Mouse (Mus musculus) cerebellum, adult 18-20 months (tissue): ENCODE results near the gene Ppil6.

ENCODE experiments used
- DNase-seq, 2 experiments: peaks; one replicate each; pipeline ENCODE4 v3.0.0; 2021

The Ppil6 gene

DNA sequence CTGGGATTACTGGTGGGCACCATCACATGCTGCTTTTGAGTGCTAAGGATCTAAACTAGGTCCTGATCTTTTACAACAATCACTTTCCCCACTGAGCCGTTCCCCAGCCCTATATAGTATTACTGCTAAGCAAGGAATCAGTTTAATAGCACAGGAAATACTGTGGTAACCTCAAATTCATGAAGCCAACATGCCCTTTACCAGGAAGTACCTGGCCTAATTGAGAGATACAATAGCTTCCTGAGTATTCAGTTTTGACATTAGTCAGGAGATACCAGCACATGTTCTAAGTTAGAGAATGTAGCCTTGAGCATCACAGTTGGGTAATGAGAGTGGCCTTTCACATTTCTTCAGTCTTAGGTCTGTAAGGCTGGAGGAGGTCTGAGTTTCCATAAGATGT, 46.5 kb downstream of the Ppil6 start:
- no peak for DNase-seq

DNA sequence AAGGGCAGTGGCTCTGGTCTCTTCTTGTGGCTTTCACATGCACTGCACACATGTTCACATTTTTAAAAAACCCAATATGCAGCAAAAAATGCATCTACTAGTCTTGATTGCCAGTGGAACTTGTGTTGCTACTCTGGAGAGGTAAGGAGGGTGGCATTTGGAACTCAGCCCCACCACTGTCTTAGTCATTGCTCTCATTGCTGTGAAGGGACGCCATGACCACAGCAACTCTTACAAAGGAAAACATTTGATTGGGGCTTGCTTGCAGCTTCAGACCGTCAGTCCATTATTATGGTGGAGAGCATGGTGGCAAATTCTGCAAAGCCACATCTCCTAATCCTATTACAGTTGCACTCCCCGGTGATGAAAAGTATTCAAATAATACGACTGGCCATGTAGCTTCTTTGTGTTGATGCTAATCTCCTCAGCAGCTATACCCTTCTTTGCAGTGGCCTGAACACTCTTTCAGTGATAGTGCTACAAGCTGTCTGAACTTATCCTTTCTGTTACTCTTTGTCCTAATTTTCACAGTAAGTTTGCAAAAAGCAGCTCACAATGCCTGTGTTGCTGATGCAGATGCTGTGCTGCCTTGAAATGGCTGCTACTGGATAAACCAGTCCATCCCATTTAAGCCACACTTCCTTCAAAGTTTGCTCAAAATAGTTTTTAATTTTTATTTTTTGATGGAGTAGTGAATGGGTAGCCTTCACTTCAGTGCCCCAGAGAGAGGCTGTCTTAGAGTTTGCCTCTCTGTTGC, 47.2 kb downstream of the Ppil6 start:
- no peak for DNase-seq

DNA sequence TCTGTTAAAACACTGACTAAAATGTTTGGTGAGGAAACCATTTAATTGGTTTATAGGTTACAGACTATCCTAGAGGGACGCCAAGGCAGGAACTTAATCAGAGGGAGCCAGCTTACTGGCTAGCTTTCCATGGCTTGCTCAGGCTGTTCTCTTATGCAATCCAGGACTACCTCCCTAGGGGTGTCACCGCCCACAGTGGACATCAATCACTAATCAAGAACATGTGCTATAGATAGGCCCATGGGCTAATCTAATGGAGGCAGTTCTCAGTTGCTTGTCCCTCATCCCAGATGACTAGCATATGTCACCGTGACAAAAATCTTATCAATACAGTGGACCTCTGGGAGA, 47.7 kb downstream of the Ppil6 start:
- DNase-seq, result no peak

DNA sequence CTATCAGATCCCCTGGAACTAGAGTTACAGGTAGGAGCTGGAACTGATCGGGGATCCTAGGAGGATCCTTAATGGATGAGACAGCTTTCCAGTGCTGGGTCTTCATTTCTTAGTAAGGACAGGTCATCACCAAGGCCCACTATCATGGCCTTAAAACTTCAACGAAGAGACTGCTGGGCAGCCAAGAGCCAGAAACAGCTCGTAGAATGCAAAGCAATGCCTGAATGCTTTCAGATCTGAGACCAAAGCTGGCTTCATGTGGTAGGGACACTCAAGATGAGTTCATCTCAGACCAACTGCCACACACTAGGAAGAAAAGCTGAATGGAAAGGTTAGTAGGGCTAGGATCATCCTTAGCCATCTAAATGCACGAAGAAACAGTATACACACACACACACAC, 48.7 kb downstream of the Ppil6 start:
- DNase-seq, result no peak

DNA sequence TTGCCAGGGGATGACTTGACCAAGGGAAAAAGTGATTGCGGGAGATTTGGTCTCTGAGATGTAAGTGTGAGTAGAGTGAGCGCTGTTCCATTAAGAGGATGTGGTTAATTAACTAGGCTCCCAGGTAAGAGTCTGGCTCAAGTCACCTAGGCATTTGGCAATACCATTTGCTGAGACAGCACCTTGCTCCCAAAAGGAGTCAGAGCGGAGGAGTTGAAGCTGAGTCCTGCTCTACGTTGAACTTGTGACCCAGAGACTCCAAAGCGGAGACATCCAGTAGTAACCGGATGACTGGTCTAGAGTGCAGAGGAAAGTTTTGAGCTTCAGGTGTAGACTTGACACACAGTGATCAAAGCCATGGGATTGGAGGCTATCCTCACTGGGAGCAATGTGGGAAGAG, 51.8 kb downstream of the Ppil6 start:
- DNase-seq, result no peak

DNA sequence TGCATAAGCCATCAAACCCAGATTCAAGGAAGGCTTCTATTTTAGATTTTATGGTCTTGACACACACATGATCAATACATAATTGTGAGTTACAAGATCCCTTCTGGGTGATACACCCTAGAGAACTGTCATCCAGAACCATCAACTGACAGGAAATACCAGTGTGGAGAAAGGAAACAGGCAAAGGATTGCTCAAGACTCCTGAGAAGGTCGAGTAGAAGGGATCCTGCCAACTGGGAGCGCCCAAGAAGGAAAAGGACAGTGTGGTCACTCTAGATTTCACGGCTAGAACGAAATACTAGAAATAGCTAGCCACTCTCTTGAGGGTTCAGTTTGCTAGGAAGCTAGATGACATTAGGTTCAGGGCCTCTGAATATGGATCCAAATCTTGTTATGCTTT, 53.2 kb downstream of the Ppil6 start:
- no peak for DNase-seq

DNA sequence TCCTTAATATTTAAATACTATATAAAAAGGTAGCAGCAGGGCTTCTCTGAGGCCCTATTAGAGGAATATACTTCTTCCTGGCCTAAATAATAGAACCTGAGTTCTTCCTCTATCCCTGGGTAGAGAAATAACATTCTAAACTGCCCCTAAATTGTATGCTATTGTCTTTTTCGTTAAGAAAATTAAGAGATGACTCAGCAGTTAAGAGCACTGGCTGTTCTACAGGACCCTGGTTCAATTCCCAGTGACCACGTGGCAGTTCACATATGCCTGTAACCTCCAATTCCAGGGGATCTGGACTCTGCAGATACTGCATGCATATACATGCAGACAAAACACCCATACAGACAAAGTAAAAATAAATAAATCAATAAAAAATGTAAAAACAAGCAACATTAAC, 53.6 kb downstream of the Ppil6 start:
- DNase-seq, result no peak

DNA sequence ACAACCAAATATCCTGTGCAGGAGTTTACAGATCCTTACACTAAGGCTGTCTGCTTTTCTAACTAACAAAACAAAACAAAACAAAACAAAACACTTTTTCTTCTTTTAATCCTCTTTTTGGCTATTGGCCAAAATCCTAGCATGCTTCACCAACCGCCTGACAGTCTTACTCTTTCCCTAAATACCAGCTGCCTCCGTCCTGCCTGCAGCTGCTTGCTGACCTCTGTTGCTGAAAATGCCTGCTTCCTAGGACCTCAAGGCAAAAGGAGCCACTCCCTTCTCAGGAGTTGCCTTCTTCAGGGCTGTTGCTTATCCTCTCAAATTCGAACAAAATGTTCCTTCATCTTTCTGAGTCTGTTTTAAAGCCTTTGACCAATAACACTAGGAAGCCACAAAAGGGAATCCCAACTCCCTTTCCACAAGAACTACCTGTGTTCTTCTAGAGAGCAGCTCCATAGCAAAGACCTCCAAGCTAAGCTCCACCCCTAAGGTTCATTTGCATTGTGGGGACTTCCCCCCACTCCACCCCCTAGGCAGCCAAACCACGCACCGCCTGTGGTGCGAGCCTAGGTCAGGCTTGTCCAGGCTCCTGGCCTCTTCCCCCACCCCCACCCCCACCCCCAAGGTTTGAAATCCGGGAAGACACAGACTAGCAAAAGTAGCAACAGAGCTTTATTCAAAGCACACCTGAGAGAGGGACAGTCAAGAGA, 54.4 kb downstream of the Ppil6 start:
- DNase-seq, result no peak

DNA sequence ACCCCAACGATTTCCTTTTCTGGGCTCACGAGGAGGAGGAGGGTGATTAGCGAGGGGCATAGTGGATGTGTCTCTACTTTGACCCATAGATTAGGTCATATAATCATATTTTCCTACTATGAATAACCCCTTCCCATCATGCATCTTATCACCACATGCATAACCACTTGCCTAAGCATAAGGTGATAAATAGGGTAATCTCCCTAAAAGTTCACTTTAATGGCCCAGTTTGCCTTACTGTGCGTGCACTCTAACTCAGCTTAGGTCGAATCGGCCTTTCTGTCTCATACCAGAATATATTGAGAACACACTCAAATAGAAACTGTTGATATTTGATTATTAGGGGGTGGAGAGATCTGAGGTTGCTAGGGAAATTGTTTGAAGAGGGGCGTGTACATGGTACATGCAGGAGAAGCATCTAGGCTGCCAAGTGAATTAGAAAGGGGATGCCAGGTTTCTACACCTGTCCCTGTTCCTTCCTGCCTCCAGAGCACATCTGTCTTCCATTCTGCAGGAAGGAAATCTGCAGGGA, 55.1 kb downstream of the Ppil6 start:
- no peak for DNase-seq

DNA sequence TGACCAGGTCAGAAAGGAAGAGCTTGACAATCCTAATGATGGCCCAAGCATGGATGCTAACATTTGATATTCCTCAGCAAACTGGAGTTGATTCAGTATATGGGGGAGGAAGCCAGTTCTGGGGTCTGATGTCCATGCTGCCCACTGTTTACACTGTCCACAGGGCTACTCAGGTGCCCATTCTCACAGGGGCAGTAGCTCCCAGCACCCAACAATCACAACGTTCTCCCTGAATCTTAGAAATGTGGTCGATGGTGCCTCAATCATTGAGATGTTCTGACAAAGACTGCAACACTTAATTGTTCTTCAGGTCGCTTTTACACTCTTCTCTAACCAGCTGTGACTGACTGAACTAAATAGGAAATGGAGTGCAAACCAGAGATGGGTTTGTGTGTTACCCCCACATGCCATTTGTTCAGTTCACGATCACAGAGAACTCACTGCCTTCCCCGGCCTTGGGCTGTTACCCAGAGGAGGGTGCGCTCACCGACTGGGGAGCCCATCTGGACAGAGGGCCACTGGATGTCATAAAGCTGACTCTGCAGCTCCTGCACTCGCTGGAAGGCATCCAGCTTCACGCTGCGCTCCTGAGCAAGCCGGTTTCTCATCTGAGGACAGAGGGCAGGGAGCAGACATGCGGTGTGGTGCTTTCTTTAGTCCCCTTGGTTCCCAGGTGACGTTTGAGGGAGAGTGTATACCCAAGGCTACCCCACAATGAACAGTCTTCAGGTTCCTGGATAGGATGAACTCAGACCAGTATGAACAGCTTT, 56.3 kb downstream of the Ppil6 start:
- peak in 1 of 2 experiments; percentile 12 for DNase-seq

DNA sequence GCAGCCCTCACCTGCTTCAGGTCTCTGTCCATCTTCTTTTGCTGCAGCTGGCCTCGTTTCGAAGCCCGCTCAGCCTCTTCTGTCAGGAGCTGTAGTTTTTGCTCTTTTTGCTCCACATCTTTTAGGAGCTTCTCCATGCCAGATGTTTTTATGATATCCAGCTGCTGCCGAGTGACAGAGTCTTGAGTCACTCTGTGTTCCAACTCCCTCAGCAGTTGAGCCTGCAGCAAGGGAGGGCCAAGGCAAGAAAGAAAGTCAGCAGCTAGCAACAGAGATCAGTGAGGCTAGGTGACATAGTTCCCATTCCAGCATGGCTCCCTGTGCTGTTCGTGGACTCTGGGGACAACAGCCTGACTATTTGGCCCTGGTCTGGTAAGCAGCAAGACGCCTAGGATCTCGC, 60.5 kb downstream of the Ppil6 start:
- DNase-seq, result no peak

DNA sequence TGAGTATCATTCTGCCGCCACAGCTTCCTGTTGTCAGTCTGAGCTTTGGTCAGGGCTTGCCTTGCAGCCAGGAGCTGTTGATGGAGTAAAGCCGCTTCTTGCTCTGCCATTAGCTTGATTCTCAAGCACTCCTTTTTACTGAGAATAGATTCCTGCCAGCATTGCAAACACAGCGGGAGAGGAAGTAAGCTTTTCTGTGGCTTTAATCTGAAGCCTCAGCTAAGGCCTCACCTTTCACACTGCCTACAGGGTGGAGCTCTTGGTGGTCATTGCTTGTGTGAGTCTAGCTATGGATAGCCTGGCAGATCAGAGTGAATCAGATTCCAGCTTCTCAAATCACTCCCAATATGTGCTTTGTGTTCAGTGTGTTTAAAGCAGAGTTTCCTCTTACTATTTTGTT, 62.1 kb downstream of the Ppil6 start:
- no peak for DNase-seq

DNA sequence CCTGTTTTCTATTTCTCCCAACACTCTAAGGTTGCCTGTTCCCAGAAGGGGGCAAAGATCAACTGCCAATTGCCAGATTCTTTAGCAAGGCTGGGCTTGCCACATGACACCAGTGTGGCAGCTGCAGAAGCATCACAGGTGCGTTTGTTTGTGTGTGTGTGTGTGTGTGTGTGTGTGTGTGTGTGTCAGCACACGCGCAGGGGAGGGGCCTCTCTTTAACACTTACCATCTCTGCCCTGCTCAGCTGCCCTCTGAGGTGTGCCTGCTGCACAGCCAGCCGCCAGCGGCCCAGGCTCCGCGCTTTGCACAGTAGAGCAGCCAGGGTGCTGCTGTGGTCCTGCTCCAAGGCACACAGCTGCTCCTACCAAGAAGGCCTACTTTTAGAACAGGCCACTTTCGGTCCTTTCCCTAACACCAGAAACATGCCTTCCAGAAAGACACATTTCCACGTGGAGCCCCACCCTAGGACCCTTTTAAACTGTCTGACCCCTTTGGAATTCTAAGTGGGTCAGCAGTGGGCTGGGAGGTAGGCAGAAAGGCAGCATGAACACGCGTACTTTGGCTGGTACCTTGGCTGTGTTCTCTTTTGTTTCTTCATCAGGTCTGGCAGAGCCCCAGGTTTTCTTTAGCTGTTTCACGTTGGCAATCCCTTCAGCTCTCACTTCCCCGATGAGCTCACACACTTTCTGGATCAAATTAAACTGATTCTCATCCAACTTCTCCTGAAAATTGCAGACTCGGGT, 62.8 kb downstream of the Ppil6 start:
- DNase-seq, result peak; percentile 8 to 34

DNA sequence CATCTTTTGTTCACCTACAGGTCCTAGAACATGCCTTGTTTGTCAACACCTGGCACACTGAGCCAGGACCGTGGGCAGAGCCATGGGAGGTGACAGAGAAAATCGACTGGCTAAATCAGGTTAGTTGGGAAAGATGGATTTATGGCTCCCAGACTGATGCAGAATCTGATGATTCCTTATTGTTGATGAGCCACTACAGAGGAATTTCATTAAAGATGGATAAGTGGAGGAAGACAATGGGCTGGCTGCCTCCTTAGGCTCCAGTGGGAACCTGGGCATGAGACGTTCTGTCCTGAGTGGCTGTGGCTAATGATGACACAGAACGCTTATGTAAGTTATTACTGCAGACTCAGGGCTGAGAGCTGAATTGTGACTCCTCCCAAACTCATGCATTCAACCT, 63.5 kb downstream of the Ppil6 start:
- peak in 1 of 2 experiments; percentile 9 for DNase-seq

DNA sequence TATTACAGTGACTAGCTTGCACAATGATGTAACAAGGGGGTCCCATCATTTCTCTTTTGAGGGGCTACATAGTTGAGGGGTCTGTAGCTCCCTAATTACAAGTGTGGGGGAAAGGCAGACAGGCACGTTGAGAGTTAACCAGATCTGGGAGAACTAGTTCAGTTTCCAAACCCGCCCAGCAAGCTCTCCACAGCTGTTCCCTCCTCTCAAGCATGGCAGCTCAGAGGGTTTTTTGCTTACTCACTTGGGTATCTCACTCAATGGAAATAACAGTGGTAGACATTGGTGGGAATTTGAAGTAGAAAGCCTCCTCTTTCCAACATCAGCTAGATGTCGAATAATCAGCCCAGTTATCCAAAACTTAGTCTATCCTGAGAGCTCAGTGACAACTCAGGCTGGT, 64.8 kb downstream of the Ppil6 start:
- DNase-seq, result no peak

DNA sequence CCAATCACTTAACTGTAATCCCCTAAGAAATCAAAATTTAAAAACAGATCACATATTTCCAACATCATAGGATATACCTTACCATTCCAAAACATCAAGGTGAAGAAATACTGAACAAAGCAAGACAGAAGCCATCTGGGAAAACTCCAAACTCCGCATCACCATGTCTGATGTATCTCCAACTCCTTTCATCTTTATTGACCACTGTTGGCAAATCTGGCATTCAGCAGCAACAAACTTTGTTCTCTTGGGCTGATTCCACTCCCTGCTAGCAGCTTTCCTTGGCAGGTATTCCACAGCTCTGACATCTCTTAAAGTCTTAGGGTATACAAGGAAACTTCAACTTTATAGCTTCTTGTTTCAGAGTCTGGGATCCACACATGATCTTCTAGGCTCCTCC, 68.2 kb downstream of the Ppil6 start:
- DNase-seq, result no peak

DNA sequence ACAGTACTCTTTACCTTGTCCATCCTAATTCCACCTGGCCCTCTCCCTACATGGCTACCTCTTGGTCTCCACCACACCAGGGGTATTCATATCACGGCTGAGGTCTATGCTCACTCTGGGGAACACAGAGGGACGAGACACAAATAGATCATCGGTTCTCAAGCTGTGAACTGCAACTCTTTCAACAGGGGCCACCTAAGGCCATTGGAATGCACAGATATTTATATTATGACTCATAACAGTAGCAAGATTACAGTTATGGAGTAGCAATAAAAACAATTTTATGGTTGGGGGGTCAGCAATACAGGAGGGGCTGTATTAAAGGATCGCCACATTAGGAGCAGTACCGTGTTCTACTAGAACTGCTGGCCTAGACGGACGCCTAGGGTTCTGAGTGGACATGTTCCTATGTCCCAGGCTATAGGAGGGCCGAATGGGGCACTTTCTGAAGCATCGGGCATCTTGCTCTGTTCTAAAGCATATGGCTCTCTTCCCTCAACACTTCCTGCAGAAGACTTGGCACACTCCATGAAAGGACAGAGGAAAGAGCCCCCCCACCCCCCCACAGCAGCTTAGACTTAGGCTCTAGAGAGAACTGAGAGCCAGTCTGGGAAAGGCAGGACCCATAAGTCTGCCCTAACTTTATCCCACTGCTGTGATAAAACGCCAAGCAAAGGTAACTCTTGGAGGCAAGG, 71.6 kb downstream of the Ppil6 start:
- DNase-seq, result no peak
